Mouse (Mus musculus) thymus, adult 2 months (tissue): ENCODE results near the gene Abcb9.

Experiments
- CTCF ChIP-seq: fragments of 200-500 bp; IDR thresholded peaks from 2 replicates; pipeline ENCODE4 v1.5.1; 2012; ENCODE audit warnings: mild to moderate bottlenecking, control low read depth, low read length, moderate library complexity, borderline replicate concordance; ENCODE audit not compliant: control insufficient read depth, poor library complexity, insufficient read depth; ENCODE audit errors: extremely low read depth
- POLR2A ChIP-seq: fragments of 200-500 bp; IDR thresholded peaks from 2 replicates; pipeline ENCODE4 v1.6.1; 2012; ENCODE audit warnings: mild to moderate bottlenecking, low read length, control low read depth, moderate library complexity; ENCODE audit not compliant: control insufficient read depth, poor library complexity, insufficient read depth; ENCODE audit errors: extremely low read depth

DNA sequence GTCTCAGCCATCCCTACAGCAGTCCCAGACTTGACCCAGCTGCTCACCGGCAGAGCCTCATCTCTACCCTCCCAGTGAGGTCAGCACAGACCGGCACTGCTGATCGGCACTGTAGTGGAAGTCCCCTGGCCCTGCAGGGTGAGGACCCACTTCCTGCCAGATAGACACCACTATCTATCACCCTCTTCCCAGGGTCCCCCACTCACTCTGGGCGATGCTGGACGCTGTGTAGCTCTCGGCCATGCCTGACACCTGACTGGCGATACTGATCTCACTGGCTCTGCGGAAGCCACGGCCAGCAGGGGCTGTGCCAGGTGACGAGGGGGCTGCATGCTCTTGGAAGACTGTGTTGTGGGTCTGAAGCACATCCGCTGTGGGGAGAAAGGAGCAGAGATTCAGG lies 29.5 kb upstream of the Abcb9 start:
- TF ChIP-seq CTCF, result no peak
- no peak for TF ChIP-seq POLR2A
